Mouse (Mus musculus) lung, embryonic 14.5 days (tissue): ENCODE measurements around the gene B4galnt3. TPM values are rescaled to one million over a fixed set of nuclear protein-coding genes. Genes with fewer than 3 reads are reported as not detected.

ENCODE experiments used
- ATAC-seq: fragments of 200-750 bp; cut with Nextera tagmentation; 2 replicates; pipeline ENCODE4 v1.8.0; 2017; ENCODE audit warnings: mild to moderate bottlenecking, moderate TSS enrichment, moderate library complexity; ENCODE audit not compliant: insufficient read depth
- DNase-seq: peaks from one replicate; pipeline ENCODE4 v3.0.0-alpha.2; 2015
- H3K27ac ChIP-seq: fragments of 300-500 bp; sonication (generic); 2 replicates; pipeline ENCODE4 v1.5.1; 2014; ENCODE audit warnings: low read depth, mild to moderate bottlenecking, moderate library complexity
- H3K27me3 ChIP-seq: fragments of 300-500 bp; sonication (generic); 2 replicates; pipeline ENCODE4 v1.6.1; 2014; ENCODE audit warnings: low read length, control low read depth; ENCODE audit not compliant: insufficient read depth
- H3K36me3 ChIP-seq: fragments of 300-500 bp; sonication (generic); 2 replicates; pipeline ENCODE4 v1.6.1; 2014; ENCODE audit warnings: control low read depth; ENCODE audit not compliant: insufficient read depth
- H3K4me1 ChIP-seq: fragments of 300-500 bp; sonication (generic); 2 replicates; pipeline ENCODE4 v1.6.1; 2014; ENCODE audit warnings: antibody characterized with exemption, control low read depth; ENCODE audit not compliant: insufficient read depth
- H3K4me2 ChIP-seq: fragments of 300-500 bp; sonication (generic); 2 replicates; pipeline ENCODE4 v1.6.1; 2014; ENCODE audit warnings: mild to moderate bottlenecking
- H3K4me3 ChIP-seq: fragments of 300-500 bp; sonication (generic); 2 replicates; pipeline ENCODE4 v1.5.1; 2014; ENCODE audit warnings: low read depth, low read length
- H3K9ac ChIP-seq: fragments of 300-500 bp; sonication (generic); 2 replicates; pipeline ENCODE4 v1.6.1; 2014
- H3K9me3 ChIP-seq: fragments of 300-500 bp; sonication (generic); 2 replicates; pipeline ENCODE4 v1.6.1; 2016; ENCODE audit warnings: low read depth, low read length, control low read depth
- CTCF ChIP-seq: IDR thresholded peaks from 2 replicates; pipeline ENCODE4 v1.5.1; 2016; ENCODE audit warnings: antibody characterized with exemption, low read depth
- WGBS: fragments of 180-500 bp; shearing (Covaris S2); extraction: QIAGEN DNeasy Blood & Tissue Kit; methylation state at CpG from one replicate; pipeline ENCODE4 v1.1.7; 2014; 5-methylcytosine and 5-hydroxymethylcytosine counted together
- polyA plus RNA-seq: library from polyadenylated mRNA; unstranded; fragments of >200 nt; fragmentation: Nextera tagmentation; extraction: Ambion mirVana; gene quantifications from 2 replicates; pipeline ENCODE4 v1.2.1, GENCODE M21; 2014

B4galnt3 gene
- polyA plus RNA-seq, 1 experiment from 2014 or later: 0.09 TPM

DNA sequence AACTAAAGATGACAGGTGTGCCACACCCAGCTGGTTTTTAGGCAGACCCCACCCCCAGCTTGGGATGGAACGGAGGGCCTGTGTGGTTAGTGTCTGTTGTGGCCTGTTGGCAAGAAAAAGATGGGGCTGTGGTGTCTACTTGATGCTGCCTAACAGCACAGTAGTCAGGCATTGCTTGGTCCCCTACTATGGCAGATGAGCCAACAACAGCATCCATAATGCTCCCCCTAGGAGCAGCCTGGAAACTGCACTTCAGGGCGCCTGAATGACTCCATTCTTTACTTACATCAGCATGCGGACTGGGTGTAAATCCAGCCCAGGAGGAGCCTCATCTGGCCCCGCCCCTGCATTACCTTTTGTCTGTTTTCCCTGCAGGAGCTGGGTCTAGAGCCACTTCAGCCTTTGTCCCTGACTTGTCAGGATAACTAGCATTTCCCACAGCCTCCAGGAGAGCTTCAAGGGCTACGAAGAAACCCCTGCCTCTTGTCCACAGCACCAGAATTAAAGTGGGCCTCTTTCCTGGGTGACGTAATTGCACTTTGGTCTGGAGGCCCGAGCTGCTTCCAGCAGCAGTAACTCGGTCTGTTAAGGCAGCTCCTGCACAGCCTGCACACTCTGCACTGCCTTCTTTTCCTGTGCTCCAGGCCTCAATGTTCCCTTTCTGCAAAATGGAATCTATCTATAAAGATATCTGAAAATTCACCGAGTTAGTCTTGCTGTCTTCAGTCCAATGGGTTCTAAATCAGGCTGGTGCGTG lies 94.5 kb downstream of the B4galnt3 start:
- Histone ChIP-seq H3K9me3 (no peaks in the 10 kb centered on the region), H3K36me3 (no peaks in the 10 kb centered on the region), H3K27ac (no peak overlapping the region), H3K4me2 (no peak overlapping the region), H3K9ac (no peak overlapping the region), H3K27me3 (no peaks in the 10 kb centered on the region), H3K4me1 (no peaks in the 10 kb centered on the region), H3K4me3 (no peak overlapping the region)
- peak; percentile 24; the same call in 1 of the 2 replicates for TF ChIP-seq CTCF
- DNase-seq: peak; percentile 35
- peak; percentile 21 for ATAC-seq
- 38% methylated on average over 10 of the region's 10 CpGs for WGBS

DNA sequence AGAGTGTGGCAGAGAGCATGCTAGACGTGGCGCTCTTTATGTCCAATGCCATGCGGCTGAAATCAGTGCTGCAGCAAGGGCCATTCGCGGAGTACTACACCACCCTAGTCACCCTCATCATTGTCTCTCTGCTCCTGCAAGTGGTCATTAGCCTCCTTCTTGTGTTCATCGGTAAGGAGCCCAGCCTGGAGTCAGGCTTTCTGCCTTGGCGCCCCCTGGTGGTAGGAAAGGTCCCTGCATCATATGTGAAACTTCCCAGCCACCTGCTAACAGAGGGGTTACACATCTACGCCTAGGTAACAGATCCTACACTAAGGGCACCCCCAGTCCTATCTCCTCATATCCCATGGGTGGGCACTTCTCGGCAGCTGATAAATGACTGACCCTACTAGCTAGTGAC lies 96.4 kb downstream of the B4galnt3 start:
- H3K9me3 ChIP-seq: no peaks in the 10 kb centered on the region
- H3K9ac ChIP-seq: no peak overlapping the region
- 0 out of 2 replicates have a peak, but pooled peaks cover 3% of the 10 kb centered on the region for H3K4me1 ChIP-seq
- DNase-seq (peak; percentile 87), ATAC-seq (peak; percentile 15; the same call in 1 of the 2 replicates)
- H3K27me3 ChIP-seq: no peaks in the 10 kb centered on the region
- H3K36me3 ChIP-seq: no peaks in the 10 kb centered on the region
- no peak overlapping the region for H3K4me3 ChIP-seq
- no peak overlapping the region for H3K27ac ChIP-seq
- WGBS: 29% methylated on average over 9 of the region's 9 CpGs
- TF ChIP-seq CTCF: peak; percentile 99
- no peak overlapping the region for H3K4me2 ChIP-seq

DNA sequence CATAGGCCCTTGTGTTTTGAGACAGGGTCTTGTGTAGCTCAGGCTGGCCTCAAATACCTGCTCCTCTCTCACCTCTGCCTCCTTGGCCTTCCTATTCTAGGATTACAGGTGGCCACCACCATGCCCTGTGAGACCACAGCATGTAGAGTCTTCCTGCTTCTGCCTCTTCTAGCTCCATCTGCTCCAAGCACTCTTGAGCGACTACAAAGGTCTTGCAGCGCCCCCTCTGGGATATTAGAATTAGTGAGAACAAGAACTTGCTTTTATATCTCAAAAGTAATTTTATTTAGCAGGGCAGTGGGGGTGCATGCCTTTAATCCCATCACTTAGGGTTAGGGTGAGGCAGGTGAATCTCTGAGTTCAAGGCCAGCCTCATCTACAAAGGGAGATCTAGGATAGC lies 97.5 kb downstream of the B4galnt3 start:
- Histone ChIP-seq H3K27ac (no peak overlapping the region), H3K9ac (no peak overlapping the region), H3K4me3 (no peak overlapping the region), H3K27me3 (no peaks in the 10 kb centered on the region), H3K4me1 (0 out of 2 replicates have a peak, but pooled peaks cover 3% of the 10 kb centered on the region), H3K9me3 (no peaks in the 10 kb centered on the region), H3K36me3 (no peaks in the 10 kb centered on the region), H3K4me2 (no peak overlapping the region)
- TF ChIP-seq CTCF: peak; percentile 52
- ATAC-seq (no peak), DNase-seq (peak; percentile 82)
- WGBS: 24% methylated on average over 2 of the region's 2 CpGs

DNA sequence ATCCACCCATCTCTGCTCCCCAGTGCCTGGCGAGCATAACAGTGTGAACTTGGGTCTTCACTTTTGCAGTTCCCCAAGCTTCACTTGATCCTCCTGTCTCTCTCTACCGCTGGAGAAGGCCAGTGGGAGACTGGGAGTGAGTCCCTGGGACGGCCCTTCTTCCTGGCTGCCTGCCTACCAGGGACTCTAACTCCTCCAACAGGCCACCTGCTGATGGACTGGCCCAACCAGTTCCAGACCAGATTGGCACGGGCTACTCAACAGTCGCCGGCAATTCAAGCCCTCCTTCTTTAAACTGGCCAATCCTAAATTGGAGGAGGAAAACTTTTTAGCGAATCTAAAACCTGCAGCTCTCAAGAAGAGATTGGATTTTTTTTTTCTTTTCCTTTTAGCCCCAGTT lies 99.4 kb downstream of the B4galnt3 start:
- H3K9ac ChIP-seq: no peak overlapping the region
- peak overlapping the region; percentile 33 for H3K4me2 ChIP-seq
- no peaks in the 10 kb centered on the region for H3K36me3 ChIP-seq
- no peak overlapping the region for H3K4me3 ChIP-seq
- H3K4me1 ChIP-seq: 0 out of 2 replicates have a peak, but pooled peaks cover 3% of the 10 kb centered on the region
- DNase-seq: peak; percentile 74
- TF ChIP-seq CTCF: no peak
- peak overlapping the region; percentile 76 for H3K27ac ChIP-seq
- no peaks in the 10 kb centered on the region for H3K9me3 ChIP-seq
- peak; percentile 53; the same call in 1 of the 2 replicates for ATAC-seq
- no peaks in the 10 kb centered on the region for H3K27me3 ChIP-seq
- WGBS: 19% methylated on average over 7 of the region's 7 CpGs

DNA sequence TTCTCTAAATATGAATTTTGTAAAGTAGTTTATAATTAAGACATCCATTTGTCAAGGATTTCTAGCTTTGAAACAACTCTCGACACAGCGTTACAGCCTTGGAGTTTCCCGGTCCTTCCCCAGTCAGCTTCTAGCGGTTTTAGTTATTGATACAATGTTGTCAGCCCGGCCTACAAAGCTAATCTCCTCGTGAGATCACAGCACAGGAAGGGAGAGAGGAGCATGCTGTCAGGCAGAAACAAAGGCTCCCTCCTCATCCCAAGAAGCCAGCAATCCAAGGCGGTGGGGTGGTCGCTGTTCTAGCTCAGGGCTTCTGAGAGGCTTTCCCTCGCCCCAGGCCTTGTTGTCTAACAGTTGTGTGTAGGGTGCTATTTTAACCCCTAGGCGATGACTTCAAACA lies 100.1 kb downstream of the B4galnt3 start:
- TF ChIP-seq CTCF: no peak
- Histone ChIP-seq H3K27me3 (no peaks in the 10 kb centered on the region), H3K4me3 (no peak overlapping the region), H3K9me3 (no peaks in the 10 kb centered on the region), H3K4me2 (no peak overlapping the region), H3K27ac (peak overlapping the region; percentile 67; the same call in 1 of the 2 replicates), H3K4me1 (0 out of 2 replicates have a peak, but pooled peaks cover 3% of the 10 kb centered on the region), H3K9ac (no peak overlapping the region), H3K36me3 (no peaks in the 10 kb centered on the region)
- no peak for ATAC-seq
- no peak for DNase-seq
- 41% methylated on average over 10 of the region's 10 CpGs for WGBS

DNA sequence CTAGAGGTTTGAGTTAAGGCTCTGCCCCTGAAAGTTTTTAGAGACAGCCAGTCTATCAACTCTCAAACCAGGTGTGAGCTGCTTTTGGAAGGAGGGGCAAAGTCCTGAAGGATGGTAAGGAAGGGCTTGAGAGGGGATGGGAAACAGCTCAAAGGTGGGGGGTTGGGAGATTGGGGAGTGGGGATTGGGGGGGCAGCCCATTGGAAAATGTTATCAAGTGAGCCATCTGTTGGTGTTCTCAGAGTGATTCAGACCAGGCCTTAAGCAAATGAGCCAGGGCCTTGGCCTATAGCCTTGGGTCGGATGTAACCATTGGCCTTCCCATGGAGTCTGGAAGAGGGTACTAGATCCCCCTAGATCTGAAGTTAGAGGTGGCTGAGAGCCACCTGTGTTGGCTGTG lies 100.6 kb downstream of the B4galnt3 start:
- Histone ChIP-seq H3K4me2 (no peak overlapping the region), H3K27me3 (no peaks in the 10 kb centered on the region), H3K27ac (no peak overlapping the region), H3K4me3 (no peak overlapping the region), H3K9me3 (no peaks in the 10 kb centered on the region), H3K4me1 (peaks cover 3% of the 10 kb centered on the region; the same call in 1 of the 2 replicates), H3K9ac (no peak overlapping the region), H3K36me3 (no peaks in the 10 kb centered on the region)
- TF ChIP-seq CTCF: no peak
- DNase-seq (no peak), ATAC-seq (no peak)
- WGBS: 56% methylated on average over 1 of the region's 1 CpGs

DNA sequence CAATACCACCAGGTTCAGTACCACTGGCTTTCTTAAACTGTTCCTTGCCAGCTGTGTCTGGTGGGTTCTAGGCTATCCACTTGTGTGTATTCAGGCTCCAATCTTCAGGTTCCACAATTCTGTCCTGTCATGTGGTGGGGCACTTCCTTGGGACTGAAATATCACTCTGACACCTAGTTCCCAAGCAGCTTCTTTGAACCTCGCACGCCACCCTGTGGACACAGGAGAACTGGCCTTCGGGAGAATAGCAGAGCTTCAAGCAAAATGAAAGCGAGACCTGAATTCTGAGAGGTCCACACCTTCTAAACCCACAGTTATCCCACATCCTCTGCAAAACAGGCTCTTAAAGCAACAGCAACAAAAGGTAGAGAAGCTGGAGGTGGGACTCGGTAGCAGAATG lies 101.2 kb downstream of the B4galnt3 start:
- H3K4me3 ChIP-seq: no peak overlapping the region
- no peaks in the 10 kb centered on the region for H3K9me3 ChIP-seq
- H3K4me2 ChIP-seq: no peak overlapping the region
- DNase-seq: peak; percentile 86
- no peak overlapping the region for H3K27ac ChIP-seq
- WGBS: 19% methylated on average over 5 of the region's 5 CpGs
- H3K4me1 ChIP-seq: peaks cover 9% of the 10 kb centered on the region; the same call in 1 of the 2 replicates
- no peak overlapping the region for H3K9ac ChIP-seq
- peak; percentile 90 for TF ChIP-seq CTCF
- H3K36me3 ChIP-seq: no peaks in the 10 kb centered on the region
- no peaks in the 10 kb centered on the region for H3K27me3 ChIP-seq
- ATAC-seq: no peak
